Mouse (Mus musculus) skeletal muscle tissue, adult 2 months (tissue): ENCODE measurements at regions not wholly inside any gene's neighbourhood (a gene's known extent, or its start where the extent isn't known, plus 50 kb on each side); places are given as distances from the start of the nearest gene placed in this dataset.

ENCODE experiments used
- DNase-seq: peaks from one replicate; pipeline ENCODE4 v3.0.0-alpha.2; 2012; ENCODE audit warnings: low read depth, low spot score

GRCm38 (mm10) chr1:151263372-151263771 is 53.4 kb downstream of the Gm47996 start:
- DNase-seq: no peak

- DNase-seq: no peak
These were observed 53.9 kb downstream of the Gm47996 start for GRCm38 (mm10) chr1:151263830-151264229.

- DNase-seq: peak; percentile 61
These were observed 54.9 kb downstream of the Gm47996 start for GRCm38 (mm10) chr1:151264789-151265188.

GRCm38 (mm10) chr1:151265590-151265989 is 55.7 kb downstream of the Gm47996 start:
- no peak for DNase-seq

- DNase-seq: no peak
These were observed 56.8 kb downstream of the Gm47996 start for GRCm38 (mm10) chr1:151266703-151267102.

- DNase-seq: no peak
These were observed 60.8 kb downstream of the Gm47996 start for GRCm38 (mm10) chr1:151270691-151271090.

DNA sequence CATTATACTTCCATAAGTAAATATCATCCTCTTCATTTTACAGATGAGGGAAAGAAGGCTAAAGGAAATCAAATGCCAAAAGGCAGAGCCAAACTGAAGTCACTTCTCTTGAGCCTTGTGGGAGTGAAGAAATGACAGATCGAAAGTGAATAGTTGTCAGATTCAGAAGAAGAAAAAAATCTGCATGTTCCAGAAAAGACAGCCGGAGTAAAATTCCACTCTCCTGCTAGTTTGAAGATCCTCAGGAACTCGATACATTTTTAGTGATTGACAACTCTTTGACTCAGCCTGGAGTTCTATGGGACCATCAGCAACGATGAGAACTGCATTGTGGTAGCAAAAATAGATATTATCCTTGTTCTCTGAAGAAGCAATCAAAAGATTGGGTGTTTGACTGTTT is 64.4 kb downstream of the Gm47996 start:
- no peak for DNase-seq

DNA sequence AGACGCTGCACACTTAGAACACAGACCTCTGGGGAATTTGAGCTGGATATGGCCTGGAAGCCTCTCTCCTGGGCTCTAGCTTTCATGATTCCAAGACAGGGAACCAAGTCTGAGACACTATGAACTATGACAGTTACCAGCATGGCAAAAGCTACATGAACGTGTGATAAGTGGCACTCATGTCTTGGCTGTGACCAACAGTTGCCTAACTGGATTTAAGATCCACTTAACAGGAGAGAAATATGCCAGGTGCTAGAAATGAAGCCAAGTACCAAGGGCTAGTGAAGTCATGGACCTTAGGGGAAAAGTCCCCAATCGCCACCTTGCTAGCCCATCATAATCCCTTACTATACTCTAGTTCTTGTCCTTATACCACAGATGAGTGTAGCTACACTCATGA is 65.7 kb downstream of the Gm47996 start:
- no peak for DNase-seq

- DNase-seq: no peak
These were observed 64.3 kb upstream of the Ivns1abp start for GRCm38 (mm10) chr1:151279955-151280354.

GRCm38 (mm10) chr1:151285045-151285444 is 59.2 kb upstream of the Ivns1abp start:
- DNase-seq: no peak

DNA sequence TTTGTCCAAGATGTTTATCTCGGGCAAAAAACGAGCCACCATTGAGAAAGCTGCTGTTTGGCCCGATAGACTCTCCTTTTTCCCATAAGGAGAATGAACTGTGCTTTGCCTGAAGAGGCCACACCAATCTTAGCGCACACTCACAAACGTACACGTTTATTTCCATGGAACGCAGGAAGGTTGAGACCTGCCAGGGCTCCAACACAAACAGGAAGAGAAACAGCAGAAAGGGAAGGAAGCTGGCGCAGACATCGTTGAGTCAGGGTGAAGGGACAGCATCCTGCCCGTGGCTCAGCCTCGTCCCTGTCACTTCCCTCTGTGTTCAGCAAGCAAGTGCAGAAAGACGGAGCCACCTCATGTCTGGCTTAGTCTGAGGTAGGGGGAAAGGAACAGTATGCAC is 56.8 kb upstream of the Ivns1abp start:
- peak; percentile 33 for DNase-seq

- no peak for DNase-seq
These were observed 55.2 kb upstream of the Ivns1abp start for GRCm38 (mm10) chr1:151289061-151289460.

GRCm38 (mm10) chr1:151289493-151290258 is 54.6 kb upstream of the Ivns1abp start:
- no peak for DNase-seq

GRCm38 (mm10) chr1:151293311-151294050 is 50.8 kb upstream of the Ivns1abp start:
- DNase-seq: no peak
